Mouse (Mus musculus): Measurements from ENCODE around the gene Atf6b. TPM values are rescaled to one million over a fixed set of nuclear protein-coding genes. Genes with fewer than 3 reads are reported as not detected.

The Atf6b gene
- polyA plus RNA-seq, 1 experiment, result 31.3 TPM

DNA sequence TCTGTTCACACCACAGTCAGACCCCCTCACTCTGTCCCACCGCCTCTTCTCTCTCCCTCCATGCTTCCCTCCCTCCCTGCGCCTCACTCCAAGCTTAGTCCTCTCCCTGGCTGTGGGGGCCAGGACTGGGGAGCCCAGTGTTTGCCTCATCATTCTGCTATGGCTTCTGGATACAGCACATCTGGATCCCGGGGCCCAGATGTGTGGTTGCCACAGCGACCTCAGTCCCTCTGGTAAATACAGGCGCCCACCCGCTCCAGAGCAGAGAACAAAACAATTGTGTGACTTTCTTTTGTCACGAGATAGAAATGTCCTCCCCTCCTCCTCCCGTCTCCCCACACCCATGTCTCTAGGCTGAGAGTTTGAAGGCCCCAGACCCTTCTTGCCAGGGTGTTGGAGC lies 9.7 kb downstream of the Atf6b start:
- Histone ChIP-seq H3K4me3 (ENCODE audit: low read depth, low read length) (no peak overlapping the region), H3K27ac (ENCODE audit: insufficient read depth, low read length) (no peak overlapping the region), H3K9me3 (replicated peaks; ENCODE audit: control insufficient read depth, insufficient read depth, low read length, poor library complexity, severe bottlenecking) (no peaks in the 10 kb centered on the region), H3K27me3 (ENCODE audit: control insufficient read depth, insufficient read depth, low read length, poor library complexity, severe bottlenecking) (no peaks in the 10 kb centered on the region), H3K9ac (ENCODE audit: low read depth, poor library complexity, severe bottlenecking) (no peak overlapping the region), H3K4me1 (ENCODE audit: control insufficient read depth, insufficient read depth, low read length) (no peaks in the 10 kb centered on the region), H3K36me3 (ENCODE audit: control insufficient read depth, insufficient read depth, low read length, poor library complexity, severe bottlenecking) (peaks cover 5% of the 10 kb centered on the region; the same call in 1 of the 2 replicates)
- TF ChIP-seq CTCF (IDR thresholded peaks at IDR 0.05; ENCODE audit: low read depth, low read length) (no peak), EP300 (IDR thresholded peaks at IDR 0.05; ENCODE audit: insufficient read depth, low read depth, low read length) (no peak), POLR2A (IDR thresholded peaks at IDR 0.05; ENCODE audit: insufficient read depth, low read length) (no peak)

GRCm38 (mm10) chr17:34657271-34657670 lies 10.3 kb downstream of the Atf6b start:
- no peak overlapping the region for H3K4me3 ChIP-seq (ENCODE audit: low read depth, low read length)
- no peaks in the 10 kb centered on the region for H3K4me1 ChIP-seq (ENCODE audit: control insufficient read depth, insufficient read depth, low read length)
- H3K36me3 ChIP-seq (ENCODE audit: control insufficient read depth, insufficient read depth, low read length, poor library complexity, severe bottlenecking), result 0 out of 2 replicates have a peak, but pooled peaks cover 5% of the 10 kb centered on the region
- TF ChIP-seq POLR2A (IDR thresholded peaks at IDR 0.05; ENCODE audit: insufficient read depth, low read length) (no peak), EP300 (IDR thresholded peaks at IDR 0.05; ENCODE audit: insufficient read depth, low read depth, low read length) (no peak), CTCF (IDR thresholded peaks at IDR 0.05; ENCODE audit: low read depth, low read length) (no peak)
- H3K27me3 ChIP-seq (ENCODE audit: control insufficient read depth, insufficient read depth, low read length, poor library complexity, severe bottlenecking), result no peaks in the 10 kb centered on the region
- no peak overlapping the region for H3K9ac ChIP-seq (ENCODE audit: low read depth, poor library complexity, severe bottlenecking)
- H3K27ac ChIP-seq (ENCODE audit: insufficient read depth, low read length), result no peak overlapping the region
- H3K9me3 ChIP-seq (replicated peaks; ENCODE audit: control insufficient read depth, insufficient read depth, low read length, poor library complexity, severe bottlenecking), result no peaks in the 10 kb centered on the region

DNA sequence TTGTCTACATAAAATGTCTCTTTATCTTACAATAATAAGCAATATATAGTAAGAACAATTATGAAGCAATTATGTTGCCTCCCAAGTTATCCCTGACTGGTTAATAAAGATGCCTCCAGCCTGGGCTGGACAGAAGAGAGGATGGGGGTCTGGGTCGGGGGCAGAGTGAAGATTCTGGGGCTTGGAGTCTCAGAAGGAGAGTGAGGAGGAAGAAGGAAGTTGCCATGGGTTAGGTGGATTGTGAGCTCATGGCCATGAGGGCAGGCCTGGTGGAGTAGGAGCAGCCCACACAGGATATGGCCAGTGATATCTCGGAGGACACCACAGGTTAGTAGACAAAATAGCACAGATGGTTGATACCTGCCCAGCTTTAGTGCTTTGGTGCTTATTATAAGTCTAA lies 11.2 kb downstream of the Atf6b start:
- Histone ChIP-seq H3K4me1 (ENCODE audit: control insufficient read depth, insufficient read depth, low read length) (no peaks in the 10 kb centered on the region), H3K9ac (ENCODE audit: low read depth, poor library complexity, severe bottlenecking) (no peak overlapping the region), H3K9me3 (replicated peaks; ENCODE audit: control insufficient read depth, insufficient read depth, low read length, poor library complexity, severe bottlenecking) (no peaks in the 10 kb centered on the region), H3K27ac (ENCODE audit: insufficient read depth, low read length) (no peak overlapping the region), H3K27me3 (ENCODE audit: control insufficient read depth, insufficient read depth, low read length, poor library complexity, severe bottlenecking) (no peaks in the 10 kb centered on the region), H3K36me3 (ENCODE audit: control insufficient read depth, insufficient read depth, low read length, poor library complexity, severe bottlenecking) (0 out of 2 replicates have a peak, but pooled peaks cover 5% of the 10 kb centered on the region), H3K4me3 (ENCODE audit: low read depth, low read length) (no peak overlapping the region)
- TF ChIP-seq POLR2A (IDR thresholded peaks at IDR 0.05; ENCODE audit: insufficient read depth, low read length), result no peak
- TF ChIP-seq EP300 (IDR thresholded peaks at IDR 0.05; ENCODE audit: insufficient read depth, low read depth, low read length), result no peak
- no peak for TF ChIP-seq CTCF (IDR thresholded peaks at IDR 0.05; ENCODE audit: low read depth, low read length)

DNA sequence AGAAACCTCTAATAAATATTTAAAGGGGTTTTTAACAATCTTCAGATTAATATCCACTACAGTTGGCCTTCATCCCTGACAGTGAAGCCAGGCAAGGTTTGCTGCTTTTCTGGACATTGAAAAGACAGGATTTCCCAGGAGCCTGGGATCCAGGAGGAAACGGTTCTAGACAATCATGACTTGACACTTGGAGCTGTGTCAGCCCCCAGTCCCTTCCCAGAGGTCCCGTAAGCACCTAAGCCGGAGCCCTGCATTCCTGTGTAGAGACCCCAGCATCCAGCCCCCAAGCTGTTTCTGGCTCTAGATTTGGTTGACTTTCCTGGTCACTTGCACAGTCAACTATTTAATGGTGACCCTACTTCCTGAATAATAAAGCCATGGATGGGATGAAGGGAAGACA lies 11.6 kb downstream of the Atf6b start:
- no peak overlapping the region for H3K27ac ChIP-seq (ENCODE audit: insufficient read depth, low read length)
- H3K9ac ChIP-seq (ENCODE audit: low read depth, poor library complexity, severe bottlenecking), result no peak overlapping the region
- H3K4me1 ChIP-seq (ENCODE audit: control insufficient read depth, insufficient read depth, low read length), result no peaks in the 10 kb centered on the region
- H3K4me3 ChIP-seq (ENCODE audit: low read depth, low read length), result no peak overlapping the region
- no peak for TF ChIP-seq CTCF (IDR thresholded peaks at IDR 0.05; ENCODE audit: low read depth, low read length)
- no peak for TF ChIP-seq POLR2A (IDR thresholded peaks at IDR 0.05; ENCODE audit: insufficient read depth, low read length)
- no peak for TF ChIP-seq EP300 (IDR thresholded peaks at IDR 0.05; ENCODE audit: insufficient read depth, low read depth, low read length)
- 0 out of 2 replicates have a peak, but pooled peaks cover 2% of the 10 kb centered on the region for H3K36me3 ChIP-seq (ENCODE audit: control insufficient read depth, insufficient read depth, low read length, poor library complexity, severe bottlenecking)
- no peaks in the 10 kb centered on the region for H3K9me3 ChIP-seq (replicated peaks; ENCODE audit: control insufficient read depth, insufficient read depth, low read length, poor library complexity, severe bottlenecking)
- H3K27me3 ChIP-seq (ENCODE audit: control insufficient read depth, insufficient read depth, low read length, poor library complexity, severe bottlenecking), result no peaks in the 10 kb centered on the region

DNA sequence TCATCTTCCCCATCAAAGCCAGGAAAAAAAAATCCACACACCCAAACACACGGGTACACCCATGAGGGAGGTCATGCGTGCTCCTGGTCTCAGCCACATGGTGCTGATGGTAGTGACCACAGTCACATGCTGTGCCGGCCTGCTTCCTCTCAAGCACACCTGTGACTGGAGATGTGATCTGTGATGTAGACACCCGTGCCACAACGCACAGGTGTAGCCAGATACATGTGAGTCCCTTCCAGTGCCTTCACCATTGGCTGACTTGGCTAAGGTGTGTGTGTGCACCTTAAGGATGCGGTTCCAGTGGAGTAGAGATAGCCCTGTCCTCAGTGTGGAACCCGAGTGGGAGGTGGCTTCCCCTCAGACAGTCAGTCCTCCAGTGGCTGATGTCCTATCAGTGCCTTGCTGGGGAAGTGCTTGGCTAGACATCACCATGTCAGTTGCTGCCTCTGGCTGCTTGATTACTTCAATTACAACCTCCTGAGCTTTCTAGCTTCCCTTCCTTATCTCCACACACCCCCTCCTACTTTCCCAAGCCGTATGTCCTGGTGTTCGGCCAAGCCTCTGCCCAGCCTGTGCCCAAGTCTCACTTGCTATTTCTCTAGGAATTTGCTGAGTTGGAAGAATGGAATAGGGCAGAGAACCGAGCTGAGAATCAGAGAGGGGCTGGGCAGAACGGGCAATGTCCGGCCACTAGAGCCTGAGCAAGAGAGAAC lies 12.4 kb downstream of the Atf6b start:
- TF ChIP-seq POLR2A (IDR thresholded peaks at IDR 0.05; ENCODE audit: insufficient read depth, low read length), result no peak
- TF ChIP-seq CTCF (IDR thresholded peaks at IDR 0.05; ENCODE audit: low read depth, low read length), result no peak
- TF ChIP-seq EP300 (IDR thresholded peaks at IDR 0.05; ENCODE audit: insufficient read depth, low read depth, low read length), result no peak
- no peak overlapping the region for H3K27ac ChIP-seq (ENCODE audit: insufficient read depth, low read length)
- no peaks in the 10 kb centered on the region for H3K9me3 ChIP-seq (replicated peaks; ENCODE audit: control insufficient read depth, insufficient read depth, low read length, poor library complexity, severe bottlenecking)
- no peaks in the 10 kb centered on the region for H3K27me3 ChIP-seq (ENCODE audit: control insufficient read depth, insufficient read depth, low read length, poor library complexity, severe bottlenecking)
- no peak overlapping the region for H3K4me3 ChIP-seq (ENCODE audit: low read depth, low read length)
- H3K9ac ChIP-seq (ENCODE audit: low read depth, poor library complexity, severe bottlenecking), result no peak overlapping the region
- no peaks in the 10 kb centered on the region for H3K36me3 ChIP-seq (ENCODE audit: control insufficient read depth, insufficient read depth, low read length, poor library complexity, severe bottlenecking)
- H3K4me1 ChIP-seq (ENCODE audit: control insufficient read depth, insufficient read depth, low read length), result no peaks in the 10 kb centered on the region

DNA sequence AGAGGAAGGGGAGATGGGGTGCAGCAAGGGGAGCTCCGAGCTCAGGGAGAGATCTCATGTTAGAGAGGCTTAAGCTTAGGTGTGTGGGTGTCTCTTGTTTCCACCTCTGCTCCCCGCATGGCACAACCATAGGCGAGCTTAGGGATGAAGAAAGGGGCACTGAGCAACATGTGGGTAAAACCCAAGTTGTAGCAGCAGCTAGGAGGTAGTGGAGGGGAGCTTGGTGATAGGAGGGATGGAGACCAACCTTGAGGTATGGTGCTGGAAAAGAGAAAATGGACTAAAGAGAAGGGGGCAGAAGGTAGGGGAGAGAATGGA lies 12.9 kb downstream of the Atf6b start:
- Histone ChIP-seq H3K27me3 (ENCODE audit: control insufficient read depth, insufficient read depth, low read length, poor library complexity, severe bottlenecking) (no peaks in the 10 kb centered on the region), H3K27ac (ENCODE audit: insufficient read depth, low read length) (no peak overlapping the region), H3K9ac (ENCODE audit: low read depth, poor library complexity, severe bottlenecking) (no peak overlapping the region), H3K9me3 (replicated peaks; ENCODE audit: control insufficient read depth, insufficient read depth, low read length, poor library complexity, severe bottlenecking) (no peaks in the 10 kb centered on the region), H3K4me1 (ENCODE audit: control insufficient read depth, insufficient read depth, low read length) (no peaks in the 10 kb centered on the region), H3K4me3 (ENCODE audit: low read depth, low read length) (no peak overlapping the region), H3K36me3 (ENCODE audit: control insufficient read depth, insufficient read depth, low read length, poor library complexity, severe bottlenecking) (no peaks in the 10 kb centered on the region)
- TF ChIP-seq POLR2A (IDR thresholded peaks at IDR 0.05; ENCODE audit: insufficient read depth, low read length) (no peak), EP300 (IDR thresholded peaks at IDR 0.05; ENCODE audit: insufficient read depth, low read depth, low read length) (no peak), CTCF (IDR thresholded peaks at IDR 0.05; ENCODE audit: low read depth, low read length) (no peak)
